Mouse (Mus musculus) brain, embryonic 18.5 days (tissue): ENCODE measurements around the gene Fry.
A peak's percentile ranks its signal among the peaks of the same experiment; 100 is the strongest.

Experiments used
- DNase-seq: peaks from one replicate; pipeline ENCODE4 v3.0.0-alpha.2; 2012; ENCODE audit warnings: low read depth, low spot score

Fry gene

GRCm38 (mm10) chr5:150521937-150522866 lies 403.8 kb downstream of the Fry start, which contains the start of gene Brca2:
TSS of gene Brca2 (plus strand) at chr5:150522630.
- peak; percentile 72 for DNase-seq

- DNase-seq, result no peak
Measured at GRCm38 (mm10) chr5:150522867-150523234, 404.4 kb downstream of the Fry start.

- DNase-seq, result no peak
Measured at GRCm38 (mm10) chr5:150525239-150525638, 406.8 kb downstream of the Fry start.

GRCm38 (mm10) chr5:150541302-150541701 lies 422.9 kb downstream of the Fry start:
- DNase-seq, result no peak

GRCm38 (mm10) chr5:150543184-150543583 lies 424.7 kb downstream of the Fry start:
- no peak for DNase-seq
